Mouse (Mus musculus) neutrophil, adult 59 days (primary cell): ENCODE results near the gene Smim27. TPM values are rescaled to one million over a fixed set of nuclear protein-coding genes. Genes with fewer than 3 reads are reported as not detected.

Experiments
- total RNA-seq, 2 experiments: library from RNA; stranded (reverse); gene quantifications; 1 replicate in 1 of 2; 2 replicates in 1 of 2; pipeline ENCODE4 v1.2.4; 2023

Smim27 gene
- total RNA-seq: 10 to 100 TPM; 14.5 to 28.7 TPM

GRCm38 (mm10) chr4:40269430-40270032 is at the start of gene Smim27, which contains the start of gene Topors:
TSS of gene Smim27 (plus strand) at chr4:40269579.
TSS of gene Topors (minus strand) at chr4:40269850.

DNA sequence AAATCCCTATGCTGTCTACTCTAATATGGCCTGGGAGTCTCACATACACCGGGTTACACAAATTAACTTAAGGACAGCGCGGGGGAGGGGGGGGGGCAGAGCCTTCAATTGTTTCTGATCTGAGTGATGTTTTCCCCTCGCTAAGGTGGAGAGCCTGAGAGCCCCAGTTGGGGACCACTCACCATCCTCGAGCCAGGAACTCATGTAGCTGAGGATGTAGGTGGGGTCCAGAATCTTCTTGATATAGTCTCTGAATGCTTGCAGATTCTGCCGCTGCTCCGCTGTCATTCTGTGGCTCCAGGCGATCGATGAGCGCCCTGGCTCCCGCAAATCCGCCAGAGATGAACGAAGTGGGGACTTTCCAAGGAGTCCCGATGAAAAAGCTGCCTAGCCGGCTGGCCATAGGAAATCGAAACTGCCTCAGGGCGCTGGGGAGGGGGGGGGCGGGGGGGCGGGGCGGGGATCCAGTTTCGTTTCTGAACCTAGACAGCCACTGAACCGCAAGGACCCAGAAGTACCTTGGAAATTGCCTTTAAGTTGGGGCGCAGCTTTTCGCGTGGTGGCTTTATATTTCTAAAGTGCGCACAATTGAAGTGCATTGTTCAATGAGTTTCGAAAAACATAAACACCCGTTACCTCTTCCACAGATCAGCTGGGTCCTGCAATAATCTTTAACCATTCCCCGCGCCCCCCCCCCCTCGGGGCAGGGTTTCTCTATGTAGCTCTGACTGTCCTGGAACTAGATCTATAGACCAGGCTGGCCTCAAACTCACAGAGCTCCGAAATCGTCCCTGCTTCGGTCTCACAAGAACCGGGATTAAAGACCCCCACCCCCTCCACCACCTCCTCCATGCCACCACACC is 29.7 kb upstream of the Smim27 start, which contains the start of gene Ddx58:
Ddx58 (minus strand) TSS at position 420 of the 863 bp plus-strand sequence.

DNA sequence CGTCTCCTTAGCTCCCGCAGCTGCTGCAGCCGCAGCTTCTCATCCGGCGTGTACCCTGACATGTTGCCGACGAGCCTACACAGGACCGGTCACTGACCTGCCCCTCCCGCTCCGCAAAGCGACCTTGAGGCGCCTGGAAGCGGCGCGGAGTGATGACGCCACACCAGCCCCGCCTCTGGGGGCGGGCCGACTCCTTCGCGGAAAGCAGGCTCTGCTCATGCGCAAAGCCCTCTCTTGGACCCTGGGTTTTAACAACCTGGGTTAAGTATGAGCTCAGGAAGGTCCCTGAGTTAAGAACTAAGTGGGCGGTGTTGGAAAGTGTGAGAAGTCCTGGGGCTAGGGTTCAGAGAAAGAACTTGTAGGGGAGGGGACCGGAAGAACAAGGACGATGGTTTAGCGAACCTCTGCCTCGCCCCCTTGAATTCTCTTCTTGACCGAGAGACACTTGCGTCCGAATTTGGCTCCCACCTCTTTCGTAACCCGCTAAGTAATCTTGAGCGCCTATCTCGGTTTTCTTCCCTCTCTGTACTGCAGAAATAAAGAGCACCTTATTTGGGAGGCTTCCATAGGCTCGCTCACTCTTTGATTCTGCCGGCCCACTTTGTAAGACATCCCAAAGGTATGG is 10.0 kb downstream of the Smim27 start, which contains the start of gene Ndufb6:
Ndufb6 (minus strand) TSS at position 146 of the 625 bp plus-strand sequence.

Other genes with a start within 250 kb of the Smim27 start
- gene Aco1, start 126.5 kb upstream of the Smim27 start, total RNA-seq: 10 to 100 TPM; 14.5 to 18.7 TPM
- 10 to 100 TPM; 41.2 to 50.4 TPM for gene Ddx58, start 29.8 kb upstream of the Smim27 start, total RNA-seq
- gene Topors, start 271 bp downstream of the Smim27 start, total RNA-seq: 10 to 100 TPM; 23.5 to 24.0 TPM
- 10 to 100 TPM; 37.7 to 38.6 TPM for gene Ndufb6, start 9.8 kb downstream of the Smim27 start, total RNA-seq
- gene Tmem215, start 202.6 kb downstream of the Smim27 start, total RNA-seq: not detected